Mouse (Mus musculus) mesoderm, embryonic 11.5 days (tissue): ENCODE measurements around the gene Klrb1b.
"Not testable (repeated sequence)": the region's sequence is repeated elsewhere in the genome, so short reads cannot be mapped to it uniquely, and the experiment has no call there.

Experiments
- DNase-seq: peaks from one replicate; pipeline ENCODE4 v3.0.0-alpha.2; 2012; ENCODE audit warnings: low read depth, low spot score

Gene Klrb1b

DNA sequence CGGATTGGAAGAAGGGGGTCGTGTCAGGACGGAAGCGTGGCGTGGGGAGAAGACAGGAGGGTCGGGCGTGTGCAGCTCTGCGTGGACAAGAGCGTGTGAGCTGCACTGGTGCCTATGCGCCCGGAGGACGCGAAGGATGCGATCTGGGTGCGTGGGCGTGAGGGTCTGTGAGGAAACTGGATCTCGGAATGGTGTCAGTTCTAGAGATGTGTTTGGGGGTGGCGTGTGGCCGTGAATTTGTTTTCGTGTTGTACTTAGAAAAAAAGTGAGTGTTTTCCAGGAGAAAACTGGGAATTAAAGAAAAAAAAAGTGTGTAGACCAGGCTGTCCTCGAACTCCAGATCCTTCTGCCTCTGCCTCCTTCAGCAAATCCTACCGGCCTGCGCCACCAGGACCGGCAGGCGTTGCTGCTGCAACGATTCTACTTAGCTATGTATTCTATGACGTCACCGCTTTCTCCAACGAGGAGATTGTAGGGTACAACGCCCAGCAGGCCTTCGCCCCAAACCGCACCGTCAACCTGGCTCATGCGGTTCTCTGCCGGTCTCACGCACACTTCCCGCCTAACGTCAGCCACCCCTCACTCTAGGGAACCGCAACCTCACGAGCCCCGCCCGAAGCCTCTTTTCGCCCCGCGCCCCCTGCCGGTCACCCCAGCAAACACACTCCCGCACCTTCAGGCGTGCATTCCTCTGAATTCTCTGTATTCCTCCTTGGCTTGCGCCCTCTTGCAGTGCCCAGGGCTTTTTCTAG, 26.8 kb downstream of the Klrb1b start:
- DNase-seq, result peak; percentile 91

DNA sequence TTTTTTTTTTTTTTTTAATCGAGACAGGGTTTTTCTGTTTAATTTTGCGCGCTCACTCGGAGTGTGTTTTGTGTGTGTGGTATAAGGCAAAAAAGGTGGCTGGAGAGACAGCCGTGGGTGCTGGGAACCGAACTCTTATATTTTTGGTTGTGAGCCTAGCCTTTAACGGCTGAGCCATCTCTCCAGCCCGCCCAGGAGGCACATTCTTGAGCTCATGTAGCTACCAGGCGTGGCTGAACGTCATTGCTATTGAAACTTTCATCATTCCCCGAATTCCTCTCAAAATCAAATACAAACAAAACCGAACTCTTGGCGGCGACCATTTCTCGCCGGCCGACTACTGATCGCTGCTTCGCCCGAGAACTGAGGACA, 27.4 kb downstream of the Klrb1b start:
- peak; percentile 86 for DNase-seq

DNA sequence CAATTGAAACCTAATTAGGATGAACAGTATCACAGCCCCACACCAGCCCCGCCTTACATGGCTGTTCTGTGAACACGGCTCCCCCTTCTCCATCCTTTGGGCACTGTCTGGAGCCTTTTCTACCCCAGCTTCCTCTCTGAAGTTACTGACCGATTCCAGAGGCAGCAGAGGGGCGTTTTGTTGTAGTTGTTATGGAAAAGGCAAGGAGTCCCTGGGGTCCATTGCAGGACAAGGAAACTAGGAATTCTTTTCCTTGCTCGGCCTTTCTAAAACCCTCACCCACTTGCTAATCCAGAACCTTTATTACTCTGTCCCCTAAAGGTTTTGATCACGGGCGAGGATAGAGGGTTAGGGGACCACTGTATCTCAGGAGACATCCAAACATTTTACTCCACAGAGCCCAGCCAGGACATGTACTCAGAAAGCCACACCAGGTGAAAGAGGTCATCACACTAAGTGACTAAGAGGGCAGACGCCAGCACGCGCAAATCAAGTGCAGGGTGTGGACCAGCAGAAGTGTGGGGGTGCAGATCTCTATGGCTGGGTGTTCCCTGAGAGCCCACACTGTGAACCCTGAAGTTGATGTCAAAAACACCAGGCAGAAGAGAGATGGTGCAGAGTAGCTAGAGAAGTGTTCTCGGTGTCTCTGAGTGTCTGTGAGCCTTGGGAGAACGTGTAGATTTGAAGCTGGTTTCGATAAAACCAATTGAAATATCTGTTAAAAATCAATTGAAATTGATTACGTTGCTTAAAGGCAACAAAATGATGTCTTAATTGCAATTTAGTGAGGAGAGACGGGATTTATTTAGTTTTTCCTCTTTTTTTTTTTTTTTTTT, 28.0 kb downstream of the Klrb1b start:
- DNase-seq, result peak; percentile 45

DNA sequence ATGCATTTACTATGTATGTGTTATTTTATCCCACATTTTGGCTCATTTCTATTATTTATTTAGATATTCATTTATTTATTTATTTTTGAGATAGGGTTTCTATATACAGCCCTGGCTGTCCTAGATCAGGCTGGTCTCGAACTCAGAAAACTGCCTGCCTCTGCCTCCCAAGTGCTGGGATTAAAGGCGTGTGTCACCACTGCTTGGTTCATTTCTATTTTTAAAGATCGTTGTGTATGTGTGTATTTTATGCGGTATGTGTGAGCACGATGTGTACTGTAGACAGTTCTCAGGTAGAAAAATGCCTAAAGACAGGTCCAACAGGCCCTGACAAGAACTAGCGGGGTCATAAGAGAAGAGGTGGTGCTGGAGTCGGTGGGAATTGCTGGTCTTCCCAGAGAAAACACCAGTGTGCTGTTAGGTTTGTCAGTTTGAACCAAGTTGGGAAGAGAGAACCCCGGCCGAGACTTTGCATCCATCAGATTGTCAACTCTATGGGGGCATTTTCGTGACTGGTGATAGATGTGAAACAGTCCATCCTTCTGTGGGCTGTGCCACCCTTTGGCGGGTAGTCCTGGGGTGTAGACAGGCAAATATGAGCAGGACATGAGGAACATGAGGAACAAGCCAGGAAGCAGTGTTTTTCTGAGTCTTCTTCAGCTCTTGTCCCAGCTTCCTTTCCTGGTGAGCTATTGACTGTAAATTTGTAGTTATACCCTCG, 28.8 kb downstream of the Klrb1b start:
- DNase-seq, result no peak

DNA sequence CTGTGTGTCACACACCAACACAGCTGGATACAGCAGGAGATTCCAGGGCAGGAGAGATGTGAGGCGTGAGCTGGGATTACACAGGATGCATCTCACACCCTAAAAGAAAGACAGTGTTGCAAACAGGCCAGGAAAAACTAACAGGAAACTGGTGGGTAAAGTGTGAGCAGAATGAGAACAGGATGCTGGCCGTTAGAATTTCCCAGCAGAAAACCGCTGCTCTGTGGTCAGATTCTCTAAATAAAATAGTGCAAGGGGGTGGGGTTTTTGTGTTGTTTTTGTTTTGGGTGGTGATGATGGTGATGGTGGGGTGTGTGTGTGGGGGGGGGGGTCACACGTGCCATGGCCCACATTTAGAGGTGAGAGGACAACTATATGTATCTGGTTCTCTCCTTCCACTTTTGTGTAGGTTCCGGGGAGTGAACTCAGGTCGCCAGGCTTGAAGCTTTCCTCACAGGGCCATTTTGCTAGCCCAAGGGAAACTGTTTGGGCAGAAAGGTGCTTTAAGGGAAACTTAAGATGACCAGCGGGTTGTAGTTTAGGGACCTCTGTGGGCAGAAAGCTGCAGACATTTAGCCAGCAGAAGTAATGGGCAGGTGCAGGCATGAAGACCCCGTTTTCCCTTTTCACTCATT, 29.7 kb downstream of the Klrb1b start:
- DNase-seq, result no peak

DNA sequence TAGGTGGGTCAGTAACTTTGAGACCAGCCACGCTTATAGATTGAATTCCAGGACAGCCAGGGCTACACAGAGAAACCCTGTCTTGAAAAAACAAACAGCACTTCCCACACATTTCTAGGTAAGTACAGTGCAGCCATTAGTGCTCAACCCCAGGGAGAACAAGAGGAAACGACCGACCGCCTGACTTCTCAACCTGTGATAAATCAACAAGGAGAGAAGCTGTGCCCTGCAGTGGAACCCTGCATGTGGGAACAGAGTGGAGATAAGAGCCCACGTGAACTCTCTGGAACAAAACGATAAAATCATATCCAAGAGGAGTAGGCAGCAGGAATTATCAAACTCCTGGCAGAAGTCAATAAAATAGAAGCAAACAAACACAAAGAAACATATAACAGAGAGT, 32.4 kb downstream of the Klrb1b start:
- peak; percentile 10 for DNase-seq

DNA sequence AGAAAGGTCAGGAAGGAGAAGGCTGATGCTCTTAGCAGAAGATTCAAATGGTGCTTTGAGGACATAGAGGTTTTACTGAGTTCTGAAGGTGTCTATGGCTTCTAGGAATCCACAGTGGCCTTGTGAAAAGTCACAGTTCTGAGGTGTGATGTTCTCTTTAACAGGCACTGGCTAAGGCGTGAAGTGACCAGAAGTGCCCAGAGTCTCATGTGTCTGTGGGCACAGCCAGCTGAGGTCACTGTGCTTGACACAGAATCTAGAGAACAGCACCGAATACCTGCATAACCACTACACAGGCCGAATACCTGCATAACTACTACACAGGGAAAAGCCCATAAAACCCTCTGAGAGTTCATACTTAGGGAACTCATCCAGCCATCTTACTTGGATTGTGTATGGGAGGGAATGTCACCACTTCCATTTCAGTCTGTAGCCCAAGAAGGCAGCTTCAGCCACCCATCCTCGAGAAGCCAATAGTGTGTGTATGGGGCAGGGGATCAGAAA, 35.6 kb downstream of the Klrb1b start:
- not testable (repeated sequence) for DNase-seq

DNA sequence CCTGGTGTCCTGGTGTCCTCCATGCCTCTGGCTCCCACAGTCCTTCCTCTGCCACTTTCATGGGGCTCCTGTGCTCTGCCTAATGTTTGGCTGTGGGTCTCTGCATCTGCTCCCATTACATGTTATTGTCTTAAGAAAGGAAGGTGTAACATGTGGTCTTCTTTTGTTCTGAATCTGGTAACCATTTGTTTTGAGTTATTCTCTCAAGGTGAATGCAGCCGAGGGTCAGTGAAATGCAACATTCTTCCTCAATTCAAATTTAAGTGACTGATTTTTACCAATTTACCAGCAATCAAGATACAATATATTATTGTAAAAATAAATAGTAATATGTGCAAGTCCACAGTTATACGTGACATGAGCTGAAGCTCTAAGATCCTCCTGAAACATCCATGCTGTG, 37.0 kb downstream of the Klrb1b start, which contains the start of gene Klrb1c:
Gene Klrb1c, minus strand, starts transcription at position 101 of the 400 bp plus-strand sequence.
- DNase-seq, result no peak

DNA sequence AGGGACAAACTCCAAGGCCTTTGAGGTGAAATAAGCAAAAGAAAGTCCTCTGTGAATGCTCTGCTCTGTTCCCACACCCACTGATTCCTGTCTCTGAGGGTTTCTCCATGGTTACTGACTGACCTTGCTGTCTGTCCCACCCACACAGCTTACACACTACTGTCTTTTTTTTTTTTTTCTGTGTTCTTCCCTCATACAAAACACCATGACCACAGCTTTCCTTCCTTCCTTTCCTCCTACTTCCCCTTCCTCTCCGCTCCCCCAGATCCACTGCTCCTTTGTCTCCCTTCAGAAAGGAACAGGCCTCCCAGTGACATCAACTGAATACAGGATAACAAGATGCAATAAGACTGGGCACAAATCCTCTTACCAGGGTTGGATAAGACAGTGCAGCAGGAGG, 37.6 kb downstream of the Klrb1b start:
- DNase-seq, result no peak

DNA sequence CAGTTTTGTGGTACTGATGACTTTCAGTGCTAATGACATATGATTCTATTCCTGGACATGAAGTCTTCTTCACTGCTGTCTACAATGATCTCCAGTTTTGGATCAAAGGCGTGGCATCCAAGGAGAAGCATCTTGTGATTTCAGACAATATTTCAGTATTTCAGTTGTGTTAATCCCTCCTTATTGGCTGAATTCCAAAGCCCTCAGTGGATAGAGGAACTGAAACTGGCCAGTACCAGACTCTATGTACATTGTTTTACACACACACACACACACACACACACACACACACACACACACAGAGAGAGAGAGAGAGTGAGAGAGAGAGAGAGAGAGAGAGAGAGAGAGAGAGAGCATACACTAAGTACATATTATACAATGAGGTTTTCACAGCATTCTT, 39.7 kb downstream of the Klrb1b start:
- DNase-seq, result not testable (repeated sequence)

DNA sequence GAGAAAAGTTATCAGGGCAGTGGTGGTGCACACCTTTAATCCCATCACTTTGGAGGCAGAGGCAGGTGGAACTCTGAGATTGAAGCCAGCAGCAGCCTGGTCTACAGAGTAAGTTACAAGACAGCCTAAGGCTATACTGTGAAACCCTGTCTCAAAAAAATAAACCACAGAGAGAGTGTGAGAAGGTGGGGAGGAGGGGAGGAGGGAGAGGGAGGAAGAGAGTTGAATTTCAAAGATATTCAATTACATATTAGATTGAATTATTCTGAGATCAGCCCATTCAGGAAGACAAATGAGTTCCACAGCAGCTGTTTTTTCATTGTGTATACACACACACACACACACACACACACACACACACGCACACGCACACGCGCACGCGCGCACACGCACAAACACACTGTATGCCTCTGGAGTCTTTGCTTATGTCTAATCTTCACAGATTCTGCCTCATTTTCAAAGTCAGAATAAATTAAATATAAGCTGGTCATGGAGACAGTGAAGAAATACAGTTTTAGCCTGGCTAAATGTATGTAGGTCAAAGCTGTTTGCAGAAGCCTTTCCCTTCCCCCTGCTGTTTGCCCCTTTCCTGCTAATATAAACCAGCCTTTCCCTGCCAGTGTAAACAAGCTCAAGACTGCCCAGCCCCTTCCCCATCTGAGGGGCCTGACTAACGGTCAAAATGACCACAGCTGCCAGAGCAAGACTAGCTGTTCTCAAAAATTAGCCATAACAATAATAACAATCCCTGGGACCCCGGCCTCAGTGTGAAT, 56.5 kb downstream of the Klrb1b start:
- peak; percentile 29 for DNase-seq

DNA sequence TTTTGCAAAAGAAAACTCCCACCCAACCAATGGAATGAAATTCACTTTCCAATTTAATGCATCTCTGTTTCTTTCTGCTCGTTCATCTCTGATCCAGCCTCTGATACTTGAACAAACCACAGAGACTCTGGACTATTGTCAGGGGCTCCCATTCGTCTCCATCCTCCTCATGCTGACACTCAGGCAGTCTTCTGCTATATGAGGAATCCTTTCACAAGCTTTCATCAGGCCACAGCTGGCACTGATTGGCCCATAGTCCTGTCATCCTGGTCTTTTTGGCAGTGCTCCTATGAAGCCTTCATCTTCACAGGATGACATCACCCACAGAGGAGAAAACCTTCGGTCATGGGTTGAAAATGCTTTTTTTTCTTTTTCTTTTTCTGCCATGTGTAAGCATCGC, 58.1 kb downstream of the Klrb1b start:
- no peak for DNase-seq

DNA sequence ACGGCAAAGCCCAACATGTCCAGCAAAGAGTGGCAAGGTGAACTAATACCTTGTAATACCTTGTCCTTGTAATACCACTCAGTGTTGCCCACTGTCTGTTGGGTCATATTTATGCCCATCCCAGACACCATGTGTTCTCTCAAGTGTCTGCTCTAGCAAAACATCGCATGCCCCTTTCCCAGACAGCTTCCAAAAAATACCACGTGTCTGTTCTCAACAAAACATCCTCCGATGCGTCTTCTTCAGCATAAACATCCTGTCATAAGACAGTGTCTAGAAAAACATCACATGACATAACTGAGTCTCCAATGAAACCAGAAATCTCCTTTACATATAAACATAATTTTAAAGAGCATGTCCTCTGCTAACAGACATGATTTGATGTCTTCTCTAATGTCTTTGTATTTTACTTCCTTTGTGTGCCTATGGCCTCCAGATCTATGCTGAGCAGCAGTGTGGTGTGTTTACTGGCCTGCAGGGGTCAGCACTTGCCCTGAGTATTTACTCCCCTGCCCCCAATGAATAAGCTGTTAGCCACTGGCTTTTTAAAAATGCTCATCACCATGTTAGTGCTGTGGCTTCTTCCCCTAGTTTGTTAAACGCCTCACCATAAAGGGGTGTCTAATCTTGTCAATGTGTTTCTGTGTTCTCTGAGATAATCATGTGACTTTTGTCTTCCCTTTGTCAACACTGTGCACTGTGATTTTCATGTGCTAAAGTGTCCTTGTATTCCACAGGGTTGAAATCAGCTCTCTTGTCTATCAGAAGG, 59.5 kb downstream of the Klrb1b start:
- peak; percentile 55 for DNase-seq

DNA sequence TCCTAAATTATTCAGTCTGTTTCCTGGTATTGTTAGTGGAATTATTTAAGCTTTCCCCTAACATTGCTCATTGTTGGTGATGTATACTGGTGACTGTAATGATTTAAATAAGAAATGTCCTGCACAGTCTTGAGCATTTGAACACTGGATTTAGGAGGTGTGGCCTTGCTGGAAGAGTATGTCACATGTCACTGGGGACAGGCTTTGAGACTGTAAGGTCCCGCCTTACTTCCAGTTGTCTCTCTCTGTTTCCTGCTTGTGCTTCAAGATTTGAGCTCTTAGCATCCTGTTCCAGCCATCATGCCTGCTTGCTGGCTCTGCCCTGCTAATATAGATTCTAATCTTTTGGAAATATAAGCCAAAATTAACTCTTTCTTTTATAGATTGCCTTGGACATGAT, 60.9 kb downstream of the Klrb1b start:
- DNase-seq, result no peak

DNA sequence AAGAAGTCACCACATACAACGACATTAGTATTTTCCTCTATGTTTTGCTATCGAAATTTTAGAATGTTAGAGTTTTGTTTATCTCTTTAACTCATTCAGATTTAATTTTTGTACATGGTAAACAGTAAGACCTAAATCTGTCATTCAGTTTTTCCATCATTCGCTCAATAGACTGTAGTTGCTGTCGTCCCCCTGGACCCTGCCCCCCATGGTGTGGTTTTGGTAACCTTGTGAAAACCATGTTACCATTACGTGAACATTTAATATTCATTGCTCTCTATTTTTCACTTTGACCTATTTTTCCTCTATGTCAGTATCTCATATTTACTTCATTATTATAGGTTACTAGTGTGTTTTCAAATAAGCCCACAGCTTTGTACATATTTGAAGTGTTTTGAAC, 61.5 kb downstream of the Klrb1b start:
- DNase-seq, result no peak

DNA sequence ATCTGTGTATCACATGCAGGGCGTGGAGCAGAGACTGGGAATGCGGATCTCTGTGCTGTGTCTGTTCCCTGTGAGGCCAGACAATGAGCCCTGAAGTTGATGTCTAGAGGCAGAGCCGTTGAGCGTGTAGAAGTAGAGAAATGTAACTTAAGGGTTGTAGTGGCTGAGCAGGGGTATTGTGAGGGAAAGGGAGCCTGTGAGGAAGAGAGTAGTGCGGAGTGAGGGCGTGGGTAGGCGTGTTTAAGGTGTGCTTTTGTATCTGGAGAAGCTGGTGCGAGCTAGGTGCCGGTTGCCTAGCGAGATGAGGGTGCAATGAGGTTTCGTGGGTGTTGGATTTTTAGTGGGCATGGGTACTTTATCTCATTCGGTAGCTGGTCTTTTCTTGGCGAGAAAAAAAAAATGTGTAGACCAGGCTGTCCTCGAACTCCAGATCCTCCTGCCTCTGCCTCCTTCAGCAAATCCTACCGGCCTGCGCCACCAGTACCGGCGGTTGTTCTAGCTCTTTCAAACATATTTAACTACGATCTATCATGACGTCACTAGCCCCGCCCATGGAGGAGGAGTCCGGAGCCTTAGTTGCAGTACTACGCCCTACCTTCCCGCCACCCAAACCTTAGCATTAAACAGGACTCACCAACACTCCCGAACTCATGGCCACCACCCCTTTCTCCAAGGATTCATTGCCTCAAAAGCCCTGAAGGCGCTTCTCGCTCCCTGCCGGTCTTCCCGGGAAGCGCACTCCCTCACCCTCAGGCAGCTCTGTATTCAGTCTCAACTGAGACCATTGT, 62.2 kb downstream of the Klrb1b start:
- peak; percentile 97 for DNase-seq
